Mouse (Mus musculus) adrenal gland (tissue): ENCODE measurements around the gene Nlrx1.
"Not testable (repeated sequence)": the region's sequence is repeated elsewhere in the genome, so short reads cannot be mapped to it uniquely, and the experiment has no call there.

Source experiments
- intact Hi-C: fragments of 180-260 bp; cut with DNase I; formaldehyde crosslinking; loops from one replicate; pipeline ENCODE4 v1.15.1; 2025
- long read RNA-seq, 2 experiments: library from polyadenylated mRNA; unstranded; transcript quantifications; one replicate each; pipeline ENCODE4 v2.0.0; 2020; ENCODE audit warnings: borderline replicate concordance in 1 of 2; ENCODE audit not compliant: insufficient replicate concordance in 1 of 2

Gene Nlrx1
- long read RNA-seq, experiment 1, partial matches to known transcripts, result 5 of 13 reads
- long read RNA-seq, experiment 1, other reads (novel, unspliced or antisense), result 8 of 13 reads
- long read RNA-seq, experiment 2, partial matches to known transcripts, result 5 of 7 reads
- long read RNA-seq, experiment 2, other reads (novel, unspliced or antisense), result 2 of 7 reads

GRCm38 (mm10) chr9:44268432-44268831 lies at the start of gene Nlrx1:
Gene Nlrx1 (minus strand): TSS chr9:44268599.
- intact Hi-C loops, result no loop called here

- intact Hi-C loops, result no loop called here
These were observed 49.1 kb upstream of the Nlrx1 start for GRCm38 (mm10) chr9:44317452-44317851.

- intact Hi-C loops, result no loop called here
These were observed 46.5 kb upstream of the Nlrx1 start for GRCm38 (mm10) chr9:44314910-44315309.

GRCm38 (mm10) chr9:44314257-44314547 lies 45.8 kb upstream of the Nlrx1 start:
- intact Hi-C loops, result no loop called here

- intact Hi-C loops, result no loop called here
These were observed 45.3 kb upstream of the Nlrx1 start for GRCm38 (mm10) chr9:44313476-44314256.

GRCm38 (mm10) chr9:44311136-44312134 lies 43.0 kb upstream of the Nlrx1 start:
- intact Hi-C loops, result no loop called here

- intact Hi-C loops, result no loop called here
These were observed 42.3 kb upstream of the Nlrx1 start for GRCm38 (mm10) chr9:44310750-44311135.

- intact Hi-C loops, result no loop called here
These were observed 41.4 kb upstream of the Nlrx1 start for GRCm38 (mm10) chr9:44309756-44310155.

GRCm38 (mm10) chr9:44307248-44307647 lies 38.8 kb upstream of the Nlrx1 start:
- intact Hi-C loops, result no loop called here

- intact Hi-C loops, result no loop called here
These were observed 38.1 kb upstream of the Nlrx1 start for GRCm38 (mm10) chr9:44306532-44306931.

GRCm38 (mm10) chr9:44305466-44306079 lies 37.2 kb upstream of the Nlrx1 start, which contains the start of gene Hinfp:
Gene Hinfp (minus strand): TSS chr9:44305671.
- intact Hi-C loops, result no loop called here

- intact Hi-C loops, result not testable (repeated sequence)
These were observed 31.6 kb upstream of the Nlrx1 start for GRCm38 (mm10) chr9:44300001-44300400.

GRCm38 (mm10) chr9:44292490-44292889 lies 24.1 kb upstream of the Nlrx1 start:
- intact Hi-C loops, result loop anchor here (5.0 kb wide), 1 partner anchor 65 kb away; no protein-coding TSS in a partner anchor

GRCm38 (mm10) chr9:44288959-44289291 lies 20.5 kb upstream of the Nlrx1 start:
- intact Hi-C loops, result no loop called here

- intact Hi-C loops, result no loop called here
These were observed 19.9 kb upstream of the Nlrx1 start, which contains the start of gene Abcg4 for GRCm38 (mm10) chr9:44288076-44288958. Gene Abcg4 (minus strand): TSS chr9:44288615.

GRCm38 (mm10) chr9:44287401-44288075 lies 19.1 kb upstream of the Nlrx1 start:
- intact Hi-C loops, result no loop called here

- intact Hi-C loops, result no loop called here
These were observed 18.6 kb upstream of the Nlrx1 start for GRCm38 (mm10) chr9:44287003-44287400.

- intact Hi-C loops, result no loop called here
These were observed 18.0 kb upstream of the Nlrx1 start for GRCm38 (mm10) chr9:44286256-44286850.

- intact Hi-C loops, result no loop called here
These were observed 14.8 kb upstream of the Nlrx1 start for GRCm38 (mm10) chr9:44283183-44283582.
